Mouse (Mus musculus) heart, postnatal 4 days (tissue): ENCODE results near the gene Rbpj. TPM values are rescaled to one million over a fixed set of nuclear protein-coding genes. Genes with fewer than 3 reads are reported as not detected.

ENCODE experiments used
- DNase-seq: peaks from one replicate; pipeline ENCODE4 v3.0.0; 2021
- total RNA-seq, 2 experiments: library from RNA; stranded (reverse); gene quantifications; 2 replicates each; pipeline ENCODE4 v1.2.3; 2021

Gene Rbpj
- total RNA-seq, 2 experiments from 2014 or later: 36.7 to 42.4 TPM

DNA sequence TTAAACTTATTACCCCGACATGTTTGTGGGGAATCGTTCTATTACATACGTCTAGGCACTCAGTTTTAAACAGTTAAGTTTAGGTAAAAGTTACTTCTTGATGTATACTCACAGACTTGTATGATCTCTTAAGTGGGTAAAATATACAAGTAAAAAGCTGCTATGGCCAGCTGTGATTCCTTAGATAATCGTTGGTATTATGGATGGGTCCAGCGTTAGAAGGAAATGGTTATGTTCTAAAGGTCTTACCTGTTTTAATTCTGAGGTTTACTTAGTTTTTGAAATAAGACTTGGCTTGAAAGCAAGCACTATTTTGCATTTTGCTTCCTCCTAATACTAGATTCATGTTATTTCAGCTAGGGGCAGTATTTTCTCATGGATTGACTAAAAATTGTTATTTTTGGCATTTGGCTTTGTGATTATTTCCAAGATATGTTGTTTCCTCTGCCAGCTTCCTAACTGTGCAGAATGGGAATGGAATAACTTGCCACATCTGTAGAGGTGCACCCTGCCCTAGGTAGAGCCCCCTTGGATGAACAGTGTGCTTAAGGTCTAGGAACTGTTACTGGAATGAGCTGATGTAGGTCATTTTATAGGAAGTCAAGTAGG, 127.2 kb downstream of the Rbpj start:
- no peak for DNase-seq

GRCm38 (mm10) chr5:53594274-53594673, 128.3 kb downstream of the Rbpj start:
- peak; percentile 31 for DNase-seq

DNA sequence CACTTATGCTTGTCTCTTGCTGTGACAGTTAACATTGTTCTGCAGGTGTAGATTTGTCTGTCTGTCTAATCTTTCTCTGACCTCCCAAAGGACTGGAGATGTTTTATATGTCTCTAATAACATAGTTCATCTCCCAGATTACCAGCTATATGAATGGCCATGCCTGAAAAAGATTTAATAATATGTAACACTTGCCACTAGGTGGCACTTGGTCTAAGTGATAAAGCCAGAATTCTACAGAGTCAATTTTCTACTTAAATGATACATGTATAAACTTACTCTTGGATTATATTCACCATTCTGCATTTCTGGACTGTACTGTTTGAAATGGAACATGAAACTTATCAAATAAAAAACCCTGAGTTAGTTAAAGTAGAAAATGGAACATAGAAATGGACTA, 132.6 kb downstream of the Rbpj start:
- DNase-seq: no peak

- no peak for DNase-seq
These were observed 133.2 kb downstream of the Rbpj start for GRCm38 (mm10) chr5:53599116-53599515.

- DNase-seq: no peak
These were observed 136.2 kb downstream of the Rbpj start for GRCm38 (mm10) chr5:53602194-53602593.

DNA sequence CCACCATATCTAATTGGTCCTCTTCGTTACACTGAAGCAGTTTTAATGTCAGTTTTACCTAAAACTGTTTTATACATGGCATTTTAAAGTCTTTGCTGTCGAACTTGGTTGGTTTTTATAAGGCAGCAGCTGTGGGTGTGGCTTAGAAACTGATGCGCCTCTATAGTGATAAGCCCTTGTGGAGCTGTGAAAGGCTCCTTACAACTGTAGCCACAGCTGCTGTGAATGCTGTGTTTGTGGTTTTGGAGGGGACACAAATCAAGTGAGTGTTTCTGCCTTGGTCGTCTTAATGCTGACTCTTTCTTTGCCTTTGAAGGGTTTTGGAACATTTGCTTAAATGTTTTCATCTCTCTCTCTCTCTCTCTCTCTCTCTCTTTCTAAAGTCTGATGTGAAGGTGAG, 139.5 kb downstream of the Rbpj start:
- DNase-seq: no peak

GRCm38 (mm10) chr5:53607230-53607996, 141.5 kb downstream of the Rbpj start:
- no peak for DNase-seq

- DNase-seq: no peak
These were observed 152.9 kb downstream of the Rbpj start for GRCm38 (mm10) chr5:53618844-53619243.

GRCm38 (mm10) chr5:53632026-53632425, 166.1 kb downstream of the Rbpj start:
- no peak for DNase-seq

- DNase-seq: no peak
These were observed 170.8 kb downstream of the Rbpj start for GRCm38 (mm10) chr5:53636795-53637194.

- DNase-seq: no peak
These were observed 171.3 kb downstream of the Rbpj start for GRCm38 (mm10) chr5:53637206-53637605.

DNA sequence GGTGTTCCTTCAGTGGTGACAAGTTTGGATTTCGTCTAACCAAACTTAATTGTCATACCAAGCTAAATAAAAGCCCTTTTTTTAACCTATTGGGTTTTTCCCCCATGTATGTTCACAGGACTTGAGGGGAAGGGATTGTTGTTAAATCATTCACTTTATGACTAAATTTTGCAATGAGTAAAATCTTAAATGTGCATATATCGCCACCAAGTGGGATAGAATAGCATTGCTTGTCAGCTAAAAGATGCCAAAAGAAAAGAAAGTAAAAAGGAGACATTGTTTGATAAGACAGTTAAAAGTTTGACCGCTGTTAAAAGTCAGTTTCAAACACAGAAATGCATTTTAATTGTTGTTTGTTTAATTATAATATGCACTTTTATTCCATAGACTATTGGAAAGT, 172.7 kb downstream of the Rbpj start:
- peak; percentile 15 for DNase-seq

DNA sequence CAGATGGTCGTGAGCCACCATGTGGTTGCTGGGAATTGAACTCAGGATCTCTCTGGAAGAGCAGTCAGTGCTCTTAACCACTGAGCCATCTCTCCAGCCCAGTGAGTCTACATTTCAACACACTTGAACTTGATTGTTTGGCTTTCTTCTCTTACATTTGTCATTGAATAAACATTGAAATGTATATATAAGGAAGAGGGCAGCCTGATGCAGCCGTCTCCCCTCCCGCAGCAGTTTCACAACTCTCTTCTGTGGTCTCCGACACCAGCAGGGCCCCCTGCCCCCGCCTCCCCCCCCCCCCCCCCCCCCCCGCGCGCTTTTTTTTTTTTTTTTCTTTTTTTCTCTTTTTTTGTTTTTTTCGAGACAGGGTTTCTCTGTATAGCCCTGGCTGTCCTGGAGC, 180.7 kb downstream of the Rbpj start:
- no peak for DNase-seq

DNA sequence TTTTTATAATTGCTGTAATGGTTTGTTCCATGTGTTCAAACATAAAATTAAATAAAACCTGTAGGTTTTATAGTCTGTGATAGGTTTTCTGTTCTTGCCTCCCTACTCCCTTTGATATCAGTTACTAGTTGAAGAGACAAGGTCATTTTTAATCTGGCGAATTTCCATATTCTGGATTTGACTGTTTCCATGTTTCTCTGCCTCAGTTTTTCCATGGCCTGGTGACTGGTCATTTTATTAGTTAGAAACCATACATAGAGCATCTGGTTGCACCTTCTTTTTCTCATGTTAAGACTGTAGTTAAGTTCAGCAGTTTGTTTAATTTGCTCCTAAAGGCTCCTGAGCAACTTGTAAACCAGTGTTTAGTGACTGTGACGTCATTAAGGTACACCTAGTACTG, 181.4 kb downstream of the Rbpj start:
- DNase-seq: no peak

DNA sequence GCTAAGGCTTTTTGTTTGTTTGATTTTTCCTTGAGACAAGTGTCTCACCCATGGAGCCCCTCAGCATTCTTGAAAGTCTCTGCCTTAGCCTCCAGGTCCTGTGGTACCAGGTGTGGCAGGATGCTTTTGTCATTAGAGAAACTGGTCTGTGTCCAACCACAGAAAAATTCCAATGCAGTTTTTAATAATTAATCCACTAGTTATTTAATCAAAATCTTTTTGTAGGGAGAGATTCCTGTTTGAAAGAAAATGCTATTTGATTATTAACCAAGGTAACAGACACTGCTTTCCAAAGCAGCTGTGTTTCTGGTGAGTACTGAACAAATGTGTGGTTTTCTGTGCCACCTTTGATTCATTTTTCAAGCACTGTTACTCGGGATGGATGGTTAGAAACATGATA, 190.6 kb downstream of the Rbpj start:
- no peak for DNase-seq

DNA sequence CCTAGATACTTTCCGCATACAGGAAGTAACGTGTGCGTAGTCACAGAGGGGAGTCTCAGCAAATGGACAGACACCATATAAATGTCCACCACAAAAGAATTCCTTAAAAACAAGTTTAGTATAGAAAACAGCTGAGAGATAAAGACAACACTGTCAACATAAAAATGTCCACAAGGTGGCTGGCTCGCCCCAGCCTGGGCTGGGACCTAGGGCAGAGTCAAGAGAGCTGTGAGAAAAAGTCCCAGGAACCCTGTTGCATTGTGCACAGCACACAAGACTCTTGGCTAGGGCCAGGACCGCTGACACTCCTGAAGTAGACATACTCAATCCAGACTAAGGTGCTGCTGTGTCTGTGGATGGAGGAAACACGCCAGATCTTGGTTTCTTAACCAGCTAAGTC, 192.0 kb downstream of the Rbpj start:
- peak; percentile 30 for DNase-seq

- DNase-seq: no peak
These were observed 195.6 kb downstream of the Rbpj start for GRCm38 (mm10) chr5:53661508-53661907.

GRCm38 (mm10) chr5:53662413-53662812, 196.5 kb downstream of the Rbpj start:
- DNase-seq: no peak

- DNase-seq: no peak
These were observed 197.7 kb downstream of the Rbpj start for GRCm38 (mm10) chr5:53663665-53664064.

- no peak for DNase-seq
These were observed 202.1 kb downstream of the Rbpj start for GRCm38 (mm10) chr5:53668021-53668420.

DNA sequence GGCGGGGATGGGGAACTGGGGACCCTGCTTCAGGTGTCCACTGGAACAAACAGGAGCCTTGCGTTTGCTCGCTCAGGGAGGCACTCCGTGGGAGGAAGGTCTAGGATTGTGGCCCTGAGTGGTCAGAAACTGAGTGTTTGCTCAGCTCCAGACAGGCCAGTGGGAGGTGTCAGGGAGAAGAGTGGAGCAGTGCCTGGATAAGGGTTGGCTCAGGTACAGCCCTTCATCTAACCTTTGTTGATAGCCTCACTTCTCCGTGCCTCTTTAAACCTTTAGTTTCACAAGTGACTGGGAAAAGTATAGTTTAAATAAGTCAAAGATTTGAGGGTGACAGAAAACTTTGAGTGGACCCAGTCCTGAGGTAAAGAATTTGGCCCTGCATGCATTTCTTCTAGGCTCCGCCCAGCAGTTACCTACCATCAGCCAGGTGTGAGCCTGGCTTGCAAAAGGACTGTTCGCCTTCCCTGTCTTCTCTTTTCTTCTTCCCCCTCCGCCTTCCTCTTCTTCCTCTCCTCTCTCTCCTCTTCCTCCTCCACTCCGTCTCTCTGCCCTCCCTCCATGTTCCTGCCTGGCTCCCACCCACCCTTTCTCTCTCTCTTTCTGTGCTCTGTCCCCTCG, 204.5 kb downstream of the Rbpj start:
- no peak for DNase-seq

DNA sequence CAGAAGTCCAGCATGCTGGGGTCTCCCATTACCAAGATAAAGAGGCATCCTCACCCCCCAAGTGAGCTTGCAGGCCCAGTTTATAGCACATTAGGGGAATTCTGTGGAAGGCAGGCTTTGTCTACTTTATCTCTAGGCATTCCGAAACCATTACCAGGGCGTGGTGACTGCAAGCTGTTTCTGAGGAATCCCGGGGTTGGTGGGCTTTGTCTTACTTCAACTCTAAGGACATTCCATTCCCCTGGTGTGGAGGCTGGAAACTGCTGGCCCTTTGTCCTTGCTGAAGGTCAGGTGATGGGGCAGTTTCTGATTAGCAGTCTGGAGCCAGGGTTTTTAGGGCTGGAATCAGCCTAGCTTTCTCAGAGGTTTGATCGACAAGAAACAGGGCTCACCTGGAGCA, 205.6 kb downstream of the Rbpj start:
- no peak for DNase-seq

DNA sequence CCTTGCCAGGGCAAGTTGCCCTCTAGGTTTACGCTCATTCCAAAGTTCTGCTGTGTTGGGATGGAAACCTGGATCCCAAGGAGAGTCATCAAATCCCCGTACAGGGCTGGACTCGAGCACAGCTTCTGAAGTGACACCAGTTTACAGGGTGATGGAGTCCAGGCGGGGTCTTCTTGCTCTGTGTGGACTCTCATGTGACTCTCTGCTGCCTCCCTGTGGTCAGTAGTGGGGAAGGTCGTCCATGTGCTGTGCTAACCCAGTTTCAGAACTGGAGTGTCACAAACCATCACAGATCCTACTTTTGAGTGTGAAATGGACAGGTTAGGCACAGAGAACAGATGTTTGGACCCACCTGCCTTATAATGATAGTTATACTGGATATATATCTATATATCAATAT, 206.4 kb downstream of the Rbpj start:
- peak; percentile 85 for DNase-seq
